Mouse (Mus musculus): ENCODE measurements around the gene Pard3. TPM values are rescaled to one million over a fixed set of nuclear protein-coding genes. Genes with fewer than 3 reads are reported as not detected.

Gene Pard3
- polyA plus RNA-seq, 1 experiment from 2014 or later = 16.1 TPM

GRCm38 (mm10) chr8:127331751-127332150 lies 268.1 kb downstream of the Pard3 start:
- Histone ChIP-seq H3K27me3 (replicated peaks) (no peaks in the 10 kb centered on the region), H3K4me2 (no peak overlapping the region), H3K9ac (replicated peaks) (no peak overlapping the region), H3K4me3 (replicated peaks) (no peak overlapping the region), H3K36me3 (no peaks in the 10 kb centered on the region), H3K27ac (replicated peaks) (no peak overlapping the region), H3K9me3 (replicated peaks) (no peaks in the 10 kb centered on the region), H3K4me1 (peaks cover 8% of the 10 kb centered on the region)
- WGBS = 98% methylated on average over 1 of the region's 1 CpGs
- ATAC-seq (ENCODE audit: low FRiP score) = no peak

- 96% methylated on average over 1 of the region's 1 CpGs for WGBS
- Histone ChIP-seq H3K4me1 (no peaks in the 10 kb centered on the region), H3K27ac (replicated peaks) (no peak overlapping the region), H3K9ac (replicated peaks) (no peak overlapping the region), H3K4me2 (no peak overlapping the region), H3K4me3 (replicated peaks) (no peak overlapping the region), H3K9me3 (replicated peaks) (no peaks in the 10 kb centered on the region), H3K27me3 (replicated peaks) (no peaks in the 10 kb centered on the region), H3K36me3 (no peaks in the 10 kb centered on the region)
- ATAC-seq (ENCODE audit: low FRiP score) = no peak
Observed at GRCm38 (mm10) chr8:127335216-127335615, 271.5 kb downstream of the Pard3 start.

GRCm38 (mm10) chr8:127338183-127338582 lies 274.5 kb downstream of the Pard3 start:
- no peak overlapping the region for H3K27ac ChIP-seq (replicated peaks)
- no peak overlapping the region for H3K9ac ChIP-seq (replicated peaks)
- H3K4me3 ChIP-seq (replicated peaks) = no peak overlapping the region
- no peaks in the 10 kb centered on the region for H3K4me1 ChIP-seq
- H3K36me3 ChIP-seq = no peaks in the 10 kb centered on the region
- no peaks in the 10 kb centered on the region for H3K9me3 ChIP-seq (replicated peaks)
- no peak for ATAC-seq (ENCODE audit: low FRiP score)
- WGBS = 85% methylated on average over 11 of the region's 11 CpGs
- H3K27me3 ChIP-seq (replicated peaks) = no peaks in the 10 kb centered on the region
- H3K4me2 ChIP-seq = no peak overlapping the region

GRCm38 (mm10) chr8:127341046-127341445 lies 277.4 kb downstream of the Pard3 start:
- H3K36me3 ChIP-seq = no peaks in the 10 kb centered on the region
- H3K27me3 ChIP-seq (replicated peaks) = no peaks in the 10 kb centered on the region
- no peak overlapping the region for H3K9ac ChIP-seq (replicated peaks)
- no peaks in the 10 kb centered on the region for H3K9me3 ChIP-seq (replicated peaks)
- no peaks in the 10 kb centered on the region for H3K4me1 ChIP-seq
- no peak overlapping the region for H3K4me3 ChIP-seq (replicated peaks)
- ATAC-seq (ENCODE audit: low FRiP score) = no peak
- 85% methylated on average over 7 of the region's 7 CpGs for WGBS
- no peak overlapping the region for H3K27ac ChIP-seq (replicated peaks)
- no peak overlapping the region for H3K4me2 ChIP-seq

GRCm38 (mm10) chr8:127343115-127343514 lies 279.4 kb downstream of the Pard3 start:
- H3K27me3 ChIP-seq (replicated peaks) = no peaks in the 10 kb centered on the region
- no peaks in the 10 kb centered on the region for H3K36me3 ChIP-seq
- no peak for ATAC-seq (ENCODE audit: low FRiP score)
- H3K9me3 ChIP-seq (replicated peaks) = no peaks in the 10 kb centered on the region
- no peaks in the 10 kb centered on the region for H3K4me1 ChIP-seq
- H3K9ac ChIP-seq (replicated peaks) = no peak overlapping the region
- no peak overlapping the region for H3K27ac ChIP-seq (replicated peaks)
- WGBS = 56% methylated on average over 2 of the region's 2 CpGs
- H3K4me3 ChIP-seq (replicated peaks) = no peak overlapping the region
- H3K4me2 ChIP-seq = no peak overlapping the region

- Histone ChIP-seq H3K27me3 (replicated peaks) (no peaks in the 10 kb centered on the region), H3K9me3 (replicated peaks) (no peaks in the 10 kb centered on the region), H3K27ac (replicated peaks) (no peak overlapping the region), H3K36me3 (no peaks in the 10 kb centered on the region), H3K9ac (replicated peaks) (no peak overlapping the region), H3K4me3 (replicated peaks) (no peak overlapping the region), H3K4me1 (no peaks in the 10 kb centered on the region), H3K4me2 (no peak overlapping the region)
- no peak for ATAC-seq (ENCODE audit: low FRiP score)
- 84% methylated on average over 3 of the region's 3 CpGs for WGBS
Observed at GRCm38 (mm10) chr8:127344421-127344820, 280.7 kb downstream of the Pard3 start.

- Histone ChIP-seq H3K9me3 (replicated peaks) (no peaks in the 10 kb centered on the region), H3K9ac (replicated peaks) (no peak overlapping the region), H3K36me3 (no peaks in the 10 kb centered on the region), H3K27me3 (replicated peaks) (no peaks in the 10 kb centered on the region), H3K4me2 (no peak overlapping the region), H3K4me1 (no peaks in the 10 kb centered on the region), H3K27ac (replicated peaks) (no peak overlapping the region), H3K4me3 (replicated peaks) (no peak overlapping the region)
- no peak for ATAC-seq (ENCODE audit: low FRiP score)
- WGBS = 88% methylated on average over 1 of the region's 1 CpGs
Observed at GRCm38 (mm10) chr8:127345912-127346423, 282.3 kb downstream of the Pard3 start.

GRCm38 (mm10) chr8:127347890-127348495 lies 284.3 kb downstream of the Pard3 start:
- no peaks in the 10 kb centered on the region for H3K9me3 ChIP-seq (replicated peaks)
- no peak overlapping the region for H3K4me2 ChIP-seq
- 95% methylated on average over 2 of the region's 2 CpGs for WGBS
- no peak overlapping the region for H3K9ac ChIP-seq (replicated peaks)
- no peaks in the 10 kb centered on the region for H3K27me3 ChIP-seq (replicated peaks)
- ATAC-seq (ENCODE audit: low FRiP score) = no peak
- no peak overlapping the region for H3K27ac ChIP-seq (replicated peaks)
- H3K4me3 ChIP-seq (replicated peaks) = no peak overlapping the region
- no peaks in the 10 kb centered on the region for H3K4me1 ChIP-seq
- no peaks in the 10 kb centered on the region for H3K36me3 ChIP-seq

- Histone ChIP-seq H3K27ac (replicated peaks) (no peak overlapping the region), H3K4me1 (0 out of 2 replicates have a peak, but pooled peaks cover 3% of the 10 kb centered on the region), H3K27me3 (replicated peaks) (no peaks in the 10 kb centered on the region), H3K4me2 (no peak overlapping the region), H3K9ac (replicated peaks) (no peak overlapping the region), H3K9me3 (replicated peaks) (no peaks in the 10 kb centered on the region), H3K36me3 (no peaks in the 10 kb centered on the region), H3K4me3 (replicated peaks) (no peak overlapping the region)
- ATAC-seq (ENCODE audit: low FRiP score) = no peak
Observed at GRCm38 (mm10) chr8:127361796-127362195, 298.1 kb downstream of the Pard3 start.

- Histone ChIP-seq H3K27ac (replicated peaks) (no peak overlapping the region), H3K27me3 (replicated peaks) (no peaks in the 10 kb centered on the region), H3K9me3 (replicated peaks) (no peaks in the 10 kb centered on the region), H3K4me2 (no peak overlapping the region), H3K36me3 (0 out of 2 replicates have a peak, but pooled peaks cover 4% of the 10 kb centered on the region), H3K4me1 (peaks cover 5% of the 10 kb centered on the region; the same call in 1 of the 2 replicates), H3K4me3 (replicated peaks) (no peak overlapping the region), H3K9ac (replicated peaks) (no peak overlapping the region)
- no peak for ATAC-seq (ENCODE audit: low FRiP score)
- 47% methylated on average over 3 of the region's 3 CpGs for WGBS
Observed at GRCm38 (mm10) chr8:127368347-127368746, 304.7 kb downstream of the Pard3 start.

GRCm38 (mm10) chr8:127371326-127371949 lies 307.7 kb downstream of the Pard3 start:
- Histone ChIP-seq H3K27me3 (replicated peaks) (no peaks in the 10 kb centered on the region), H3K4me2 (no peak overlapping the region), H3K4me3 (replicated peaks) (no peak overlapping the region), H3K9me3 (replicated peaks) (no peaks in the 10 kb centered on the region), H3K27ac (replicated peaks) (no peak overlapping the region), H3K9ac (replicated peaks) (no peak overlapping the region), H3K4me1 (peaks cover 3% of the 10 kb centered on the region; the same call in 1 of the 2 replicates), H3K36me3 (0 out of 2 replicates have a peak, but pooled peaks cover 4% of the 10 kb centered on the region)
- no peak for ATAC-seq (ENCODE audit: low FRiP score)
- 92% methylated on average over 16 of the region's 16 CpGs for WGBS

GRCm38 (mm10) chr8:127377775-127378174 lies 314.1 kb downstream of the Pard3 start:
- Histone ChIP-seq H3K9me3 (replicated peaks) (no peaks in the 10 kb centered on the region), H3K27me3 (replicated peaks) (no peaks in the 10 kb centered on the region), H3K4me1 (peaks cover 9% of the 10 kb centered on the region), H3K27ac (replicated peaks) (no peak overlapping the region), H3K4me3 (replicated peaks) (no peak overlapping the region), H3K9ac (replicated peaks) (no peak overlapping the region), H3K4me2 (no peak overlapping the region), H3K36me3 (no peaks in the 10 kb centered on the region; the same call in 1 of the 2 replicates)
- no peak for ATAC-seq (ENCODE audit: low FRiP score)
- 22% methylated on average over 2 of the region's 2 CpGs for WGBS
